Mouse (Mus musculus) right cerebral cortex, postnatal 36 days (tissue): ENCODE results near the gene Dnajc14.
"Not testable (repeated sequence)": the region's sequence is repeated elsewhere in the genome, so short reads cannot be mapped to it uniquely, and the experiment has no call there.

ENCODE experiments used
- DNase-seq, 2 experiments: peaks; one replicate each; pipeline ENCODE4 v3.0.0; 2022; ENCODE audit warnings: low spot score in 2 of 2, mixed read lengths in 1 of 2

Dnajc14 gene

GRCm38 (mm10) chr10:128820217-128820616 is 16.4 kb downstream of the Dnajc14 start:
- DNase-seq, result no peak

GRCm38 (mm10) chr10:128821358-128822056 is 17.6 kb downstream of the Dnajc14 start, which contains the start of gene Ormdl2:
Gene Ormdl2 (minus strand): TSS chr10:128821645.
- DNase-seq, result peak; percentile 99

DNA sequence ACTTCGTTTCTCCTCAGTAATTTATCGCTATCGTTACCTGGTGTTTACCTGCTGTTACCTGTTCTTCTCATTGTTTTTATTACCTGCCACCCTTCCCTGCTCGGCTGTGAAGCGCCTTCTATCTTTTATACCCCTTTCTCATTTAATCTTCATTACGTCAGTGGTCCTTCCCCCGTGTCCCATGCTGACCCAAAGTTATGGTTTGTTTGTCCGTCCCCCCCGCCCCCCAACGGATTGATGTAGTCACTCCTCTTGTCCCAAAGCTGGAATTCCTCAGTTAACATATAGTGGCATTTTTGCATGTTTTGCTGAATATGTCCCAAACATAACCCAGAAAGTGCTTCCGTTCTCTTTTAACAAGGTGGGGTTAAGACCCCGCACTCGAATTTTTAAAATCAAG is 18.3 kb downstream of the Dnajc14 start:
- DNase-seq, result no peak

- DNase-seq, result not testable (repeated sequence)
Observed at GRCm38 (mm10) chr10:128823087-128823486, 19.2 kb downstream of the Dnajc14 start.

DNA sequence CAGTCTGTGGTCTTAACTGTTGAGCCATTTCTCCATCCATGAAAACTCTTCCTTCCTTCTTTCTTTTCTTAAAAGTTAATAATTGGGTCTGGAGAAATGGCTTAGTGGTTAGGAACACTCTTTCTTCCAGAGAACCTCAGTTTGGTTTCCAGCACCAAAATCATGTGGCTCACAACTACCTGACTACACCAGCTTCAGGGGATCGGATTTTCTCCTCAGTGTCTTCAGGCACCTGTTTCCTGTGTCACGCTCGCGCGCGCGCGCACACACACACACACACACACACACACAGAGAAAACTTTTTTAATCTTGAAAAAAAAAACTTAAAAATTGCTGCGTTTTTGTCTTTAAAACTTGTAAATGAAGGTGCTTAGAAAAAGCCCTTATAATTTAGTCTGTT is 20.0 kb downstream of the Dnajc14 start:
- no peak for DNase-seq

GRCm38 (mm10) chr10:128837400-128837799 is 33.5 kb downstream of the Dnajc14 start:
- DNase-seq, result no peak

GRCm38 (mm10) chr10:128839434-128839833 is 35.6 kb downstream of the Dnajc14 start:
- no peak for DNase-seq

DNA sequence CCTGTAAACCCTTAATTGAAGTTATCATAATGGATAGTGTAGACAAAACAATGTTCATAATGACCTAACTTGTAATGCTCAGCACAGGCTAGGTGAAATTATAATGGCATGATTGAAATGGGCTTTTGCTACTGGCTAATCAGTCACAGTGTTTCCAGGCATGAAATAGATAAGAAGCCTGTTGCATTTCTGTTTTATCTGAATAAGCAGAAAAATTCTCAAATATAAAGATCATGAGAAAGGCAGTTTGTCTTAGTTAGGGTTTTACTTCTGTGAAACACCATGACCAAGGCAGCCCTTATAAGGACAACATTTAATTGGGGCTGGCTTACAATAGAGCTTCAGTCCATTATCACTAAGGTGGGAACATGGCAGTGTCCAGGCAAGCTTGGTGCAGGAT is 36.8 kb downstream of the Dnajc14 start:
- DNase-seq, result no peak

GRCm38 (mm10) chr10:128843260-128843659 is 39.4 kb downstream of the Dnajc14 start:
- no peak for DNase-seq

- DNase-seq, result no peak
Observed at GRCm38 (mm10) chr10:128845516-128845915, 41.7 kb downstream of the Dnajc14 start.

DNA sequence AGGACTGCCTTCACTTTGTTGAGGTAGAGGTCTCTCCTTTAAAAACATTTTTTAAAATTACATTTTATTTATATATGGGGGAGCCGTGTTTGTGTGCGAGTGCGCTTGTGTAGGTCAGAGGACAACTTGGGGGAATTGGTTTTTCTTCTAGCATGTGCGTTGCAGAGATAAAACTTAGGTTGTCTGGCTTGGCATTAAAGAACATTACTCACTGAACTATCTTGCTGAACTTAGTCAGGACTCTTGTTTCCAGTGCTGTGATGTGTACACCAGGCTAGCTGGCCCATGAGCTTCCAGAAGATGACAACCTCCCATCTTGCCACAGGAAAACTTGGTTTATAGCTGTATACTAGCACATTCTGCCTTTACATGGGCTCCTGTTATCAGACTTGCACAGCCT is 42.8 kb downstream of the Dnajc14 start:
- DNase-seq, result no peak

GRCm38 (mm10) chr10:128848426-128848825 is 44.6 kb downstream of the Dnajc14 start:
- DNase-seq, result no peak

DNA sequence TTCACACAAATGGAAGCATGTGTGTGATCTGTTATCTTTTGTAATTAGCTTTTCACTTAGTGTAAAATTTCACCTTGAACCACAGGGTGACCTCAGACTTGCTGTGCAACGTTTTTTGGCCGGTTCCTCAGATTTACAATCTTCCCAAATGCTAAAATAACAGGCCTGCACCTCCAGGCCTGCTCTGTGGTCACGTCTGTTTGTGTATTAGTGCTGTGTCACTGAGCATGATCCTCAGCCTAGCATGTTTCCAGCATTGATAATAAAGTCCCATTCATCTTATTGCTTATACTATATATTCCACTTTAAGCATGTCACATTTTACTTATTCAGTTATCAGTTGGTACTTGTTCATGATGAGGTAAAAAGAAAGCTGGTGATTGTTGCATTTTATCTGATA is 46.5 kb downstream of the Dnajc14 start:
- no peak for DNase-seq

DNA sequence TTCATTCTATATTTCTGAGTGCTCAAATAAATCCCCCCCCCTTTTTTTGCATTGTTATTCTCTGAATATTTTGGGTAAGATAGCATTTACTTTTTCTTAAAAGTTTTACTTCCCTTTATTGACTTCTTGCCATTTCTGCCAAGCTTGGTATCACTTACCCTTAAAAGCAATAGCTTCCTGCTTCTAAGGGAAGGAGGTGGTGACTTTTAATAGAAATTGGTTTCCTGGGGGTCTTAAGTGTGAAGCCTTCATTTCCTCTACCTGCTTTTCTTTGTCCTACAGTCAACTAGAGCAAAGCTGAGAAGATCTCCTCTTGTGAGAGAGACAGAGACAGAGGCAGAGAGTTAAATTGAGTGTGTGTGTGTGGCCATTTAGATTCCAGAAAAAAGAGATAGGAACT is 57.3 kb downstream of the Dnajc14 start:
- DNase-seq, result no peak

DNA sequence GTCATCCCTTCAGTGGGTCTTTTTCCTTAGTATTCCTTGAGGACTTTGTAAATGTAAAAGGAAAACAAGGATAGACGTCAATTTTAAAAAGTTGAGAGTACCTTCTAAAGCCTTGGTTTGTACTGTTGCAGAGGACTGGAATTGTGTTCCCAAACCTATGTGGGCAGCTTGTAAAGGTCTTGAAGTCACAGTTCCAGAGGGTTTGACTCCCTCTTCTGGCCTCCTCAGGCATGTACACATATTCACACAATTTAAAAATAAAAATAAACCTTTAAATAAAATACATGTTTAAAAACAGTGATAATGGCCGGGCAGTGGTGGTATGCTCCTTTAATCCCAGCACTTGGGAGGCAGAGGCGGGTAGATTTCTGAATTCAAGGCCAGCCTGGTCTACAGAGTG is 62.2 kb downstream of the Dnajc14 start:
- DNase-seq, result no peak

- no peak for DNase-seq
Observed at GRCm38 (mm10) chr10:128866518-128866917, 62.7 kb downstream of the Dnajc14 start.
